9 mouse cellular contexts compared by ENCODE assay signal in the genomic region with DNA sequence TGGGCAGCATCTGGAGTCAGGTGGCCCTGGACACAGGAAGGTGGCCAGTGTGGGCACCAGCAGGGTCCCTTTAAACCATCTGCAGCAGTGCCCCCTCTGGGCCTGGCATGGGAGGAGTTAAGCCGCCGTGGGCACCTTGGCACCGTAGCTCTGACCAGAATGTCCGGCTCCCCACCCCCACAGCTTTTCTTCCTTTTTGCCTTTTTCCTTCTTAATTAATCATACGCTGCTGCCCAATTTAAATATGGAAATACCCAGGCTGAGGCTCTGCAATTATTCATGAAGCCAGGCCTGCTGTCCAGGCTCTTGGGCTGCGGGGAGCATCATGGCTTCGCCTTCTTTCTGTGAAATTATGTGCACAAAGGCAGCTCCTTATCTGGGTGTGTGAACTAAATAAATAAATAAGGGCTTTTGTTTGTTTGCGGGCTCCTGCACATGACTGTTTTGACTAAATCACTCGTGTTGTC.
DNase-seq lines count a peak whose midpoint lies in the region; ATAC-seq and TF ChIP-seq lines count a peak whose summit lies in the region.
"Had no signal": no experiment of that assay in that cellular context is flagged by ENCODE, and none has a peak within 500 bp of the region (broad histone marks: within the 10 kb centered on the region; RNA-seq: fewer than 3 reads in every experiment).

No protein-coding gene starts in this region.

- H3K4me1 ChIP-seq in embryonic facial prominence, embryonic 12.5 days = peaks cover 28% of the 10 kb centered on the region
- H3K4me1 ChIP-seq in embryonic facial prominence, embryonic 10.5 days = peaks cover 16% of the 10 kb centered on the region
- H3K4me1 ChIP-seq in neural tube, embryonic 11.5 days (ENCODE audit: control insufficient read depth, insufficient read depth, low read length) = peaks cover 10% of the 10 kb centered on the region
- peaks cover 37% of the 10 kb centered on the region for H3K4me1 ChIP-seq in forebrain, postnatal 0 days (ENCODE audit: insufficient read depth)
- peaks cover 30% of the 10 kb centered on the region for H3K4me1 ChIP-seq in limb, embryonic 12.5 days (replicated peaks)

- H3K9me3 ChIP-seq in embryonic facial prominence, embryonic 12.5 days = no peaks in the 10 kb centered on the region
- no peaks in the 10 kb centered on the region for H3K9me3 ChIP-seq in embryonic facial prominence, embryonic 10.5 days
- H3K9me3 ChIP-seq in neural tube, embryonic 11.5 days (ENCODE audit: control insufficient read depth, low read length) = no peaks in the 10 kb centered on the region
- no peaks in the 10 kb centered on the region for H3K9me3 ChIP-seq in forebrain, postnatal 0 days (ENCODE audit: low read length)
- H3K9me3 ChIP-seq in limb, embryonic 12.5 days = no peaks in the 10 kb centered on the region

- ATAC-seq in embryonic facial prominence, embryonic 12.5 days (ENCODE audit: insufficient number of reproducible peaks, insufficient read depth, low FRiP score, low TSS enrichment) = no peak
- ATAC-seq in neural tube, embryonic 11.5 days (ENCODE audit: insufficient read depth, low FRiP score, low TSS enrichment) = no peak
- ATAC-seq in forebrain, postnatal 0 days = peak; percentile 57
- ATAC-seq in limb, embryonic 12.5 days (ENCODE audit: insufficient number of reproducible peaks, insufficient read depth, low FRiP score, low TSS enrichment, low read depth) = no peak
- no peak for ATAC-seq in megakaryocyte-erythroid progenitor cell, adult 5-6 weeks (replicated peaks; ENCODE audit: low FRiP score, low TSS enrichment, poor library complexity, severe bottlenecking)

- H3K9ac ChIP-seq in embryonic facial prominence, embryonic 12.5 days = 0 out of 2 replicates have a peak overlapping the region, but pooled peaks have one; percentile 44
- no peak overlapping the region for H3K9ac ChIP-seq in neural tube, embryonic 11.5 days (ENCODE audit: low read length)
- peak overlapping the region; percentile 81 for H3K9ac ChIP-seq in forebrain, postnatal 0 days
- H3K9ac ChIP-seq in limb, embryonic 12.5 days (replicated peaks) = peak overlapping the region; percentile 63; the same call in 1 of the 2 replicates

- DNase-seq in embryonic facial prominence, embryonic 10.5 days (ENCODE audit: low spot score) = no peak
- DNase-seq in neural tube, embryonic 11.5 days (ENCODE audit: low spot score) = peak; percentile 13
- DNase-seq in neural tube, embryonic 10.5 days (ENCODE audit: extremely low spot score, low spot score) = no peak
- DNase-seq in forebrain, postnatal 0 days = peak; percentile 80
- DNase-seq in spleen, adult 12 weeks (ENCODE audit: low spot score) = no peak

- TF ChIP-seq CTCF in forebrain, postnatal 0 days (IDR thresholded peaks at IDR 0.05; ENCODE audit: low read depth) = no peak

- H3K36me3 ChIP-seq in embryonic facial prominence, embryonic 12.5 days = no peaks in the 10 kb centered on the region
- H3K36me3 ChIP-seq in embryonic facial prominence, embryonic 10.5 days (replicated peaks) = no peaks in the 10 kb centered on the region
- H3K36me3 ChIP-seq in neural tube, embryonic 11.5 days (ENCODE audit: control insufficient read depth, insufficient read depth, low read length) = no peaks in the 10 kb centered on the region
- no peaks in the 10 kb centered on the region for H3K36me3 ChIP-seq in forebrain, postnatal 0 days (ENCODE audit: insufficient read depth)
- no peaks in the 10 kb centered on the region for H3K36me3 ChIP-seq in limb, embryonic 12.5 days

- WGBS in embryonic facial prominence, embryonic 12.5 days = 74% methylated on average over 9 of the region's 9 CpGs
- WGBS in embryonic facial prominence, embryonic 10.5 days = 84% methylated on average over 9 of the region's 9 CpGs
- WGBS in neural tube, embryonic 11.5 days = 57% methylated on average over 9 of the region's 9 CpGs
- 6% methylated on average over 9 of the region's 9 CpGs for WGBS in forebrain, postnatal 0 days
- 78% methylated on average over 9 of the region's 9 CpGs for WGBS in limb, embryonic 12.5 days

- peak overlapping the region; percentile 83; the same call in 1 of the 2 replicates for H3K27ac ChIP-seq in embryonic facial prominence, embryonic 12.5 days
- no peak overlapping the region; the same call in 1 of the 2 replicates for H3K27ac ChIP-seq in embryonic facial prominence, embryonic 10.5 days (replicated peaks)
- peak overlapping the region; percentile 81 for H3K27ac ChIP-seq in neural tube, embryonic 11.5 days (ENCODE audit: low read depth, low read length)
- H3K27ac ChIP-seq in forebrain, postnatal 0 days (ENCODE audit: low read depth, low read length) = peak overlapping the region; percentile 99
- H3K27ac ChIP-seq in limb, embryonic 12.5 days = peak overlapping the region; percentile 94

- H3K27me3 ChIP-seq in embryonic facial prominence, embryonic 12.5 days = peaks cover 47% of the 10 kb centered on the region
- peaks cover 100% of the 10 kb centered on the region for H3K27me3 ChIP-seq in embryonic facial prominence, embryonic 10.5 days (replicated peaks; ENCODE audit: low read depth, poor library complexity, severe bottlenecking)
- peaks cover 58% of the 10 kb centered on the region for H3K27me3 ChIP-seq in neural tube, embryonic 11.5 days (ENCODE audit: control insufficient read depth, insufficient read depth, low read length)
- H3K27me3 ChIP-seq in forebrain, postnatal 0 days (ENCODE audit: insufficient read depth, low read length) = no peaks in the 10 kb centered on the region
- peaks cover 19% of the 10 kb centered on the region; the same call in 1 of the 2 replicates for H3K27me3 ChIP-seq in limb, embryonic 12.5 days

- peak overlapping the region; percentile 44 for H3K4me2 ChIP-seq in embryonic facial prominence, embryonic 12.5 days (replicated peaks)
- no peak overlapping the region for H3K4me2 ChIP-seq in neural tube, embryonic 11.5 days (ENCODE audit: low read depth)
- peak overlapping the region; percentile 77 for H3K4me2 ChIP-seq in forebrain, postnatal 0 days (ENCODE audit: low read depth)
- peak overlapping the region; percentile 52 for H3K4me2 ChIP-seq in limb, embryonic 12.5 days

- no peak overlapping the region for H3K4me3 ChIP-seq in embryonic facial prominence, embryonic 12.5 days
- no peak overlapping the region for H3K4me3 ChIP-seq in embryonic facial prominence, embryonic 10.5 days
- no peak overlapping the region for H3K4me3 ChIP-seq in neural tube, embryonic 11.5 days (ENCODE audit: low read depth, low read length)
- peak overlapping the region; percentile 38; the same call in 1 of the 2 replicates for H3K4me3 ChIP-seq in forebrain, postnatal 0 days (ENCODE audit: low read depth, low read length)
- no peak overlapping the region for H3K4me3 ChIP-seq in limb, embryonic 12.5 days (replicated peaks)
- H3K4me3 ChIP-seq: erythroblast, embryonic 14.5 days had no signal

Comparison
In these comparisons a context has a peak if more than half of its experiments do, and no peak if none do; other contexts are left out.
1. DNase-seq: peak in neural tube, embryonic 11.5 days (single experiment) and forebrain, postnatal 0 days (single experiment); none in embryonic facial prominence, embryonic 10.5 days (single experiment), neural tube, embryonic 10.5 days (single experiment) and spleen, adult 12 weeks (single experiment).